Mouse (Mus musculus) limb, embryonic 11.5 days (tissue): ENCODE results near the gene Slc3a2. TPM values are rescaled to one million over a fixed set of nuclear protein-coding genes. Genes with fewer than 3 reads are reported as not detected.
"Not testable (repeated sequence)": the region's sequence is repeated elsewhere in the genome, so short reads cannot be mapped to it uniquely, and the experiment has no call there.

ENCODE experiments used
- ATAC-seq: fragments of 200-750 bp; cut with Nextera tagmentation; 2 replicates; pipeline ENCODE4 v1.8.0; 2017; ENCODE audit warnings: low read depth; ENCODE audit not compliant: insufficient number of reproducible peaks, low FRiP score, low TSS enrichment
- DNase-seq: peaks from one replicate; pipeline ENCODE4 v3.0.0-alpha.2; 2015; ENCODE audit warnings: low spot score
- H3K27ac ChIP-seq: fragments of 300-500 bp; sonication (generic); replicated peaks from 2 replicates; pipeline ENCODE4 v1.5.1; 2014; ENCODE audit warnings: low read depth, mild to moderate bottlenecking, low read length
- H3K27me3 ChIP-seq: fragments of 300-500 bp; sonication (generic); 2 replicates; pipeline ENCODE4 v1.6.1; 2014; ENCODE audit warnings: mild to moderate bottlenecking, low read length, mixed read lengths; ENCODE audit not compliant: control insufficient read depth, insufficient read depth
- H3K36me3 ChIP-seq: fragments of 300-500 bp; sonication (generic); 2 replicates; pipeline ENCODE4 v1.6.1; 2014; ENCODE audit warnings: mild to moderate bottlenecking, low read length, moderate library complexity, mixed read lengths; ENCODE audit not compliant: control insufficient read depth, insufficient read depth
- H3K4me1 ChIP-seq: fragments of 300-500 bp; sonication (generic); 2 replicates; pipeline ENCODE4 v1.6.1; 2014; ENCODE audit warnings: low read length, mixed read lengths; ENCODE audit not compliant: control insufficient read depth, insufficient read depth
- H3K4me2 ChIP-seq: fragments of 300-500 bp; sonication (generic); 2 replicates; pipeline ENCODE4 v1.6.1; 2014; ENCODE audit warnings: low read depth, mild to moderate bottlenecking, moderate library complexity; ENCODE audit not compliant: severe bottlenecking
- H3K4me3 ChIP-seq: fragments of 300-500 bp; sonication (generic); 2 replicates; pipeline ENCODE4 v1.5.1; 2014; ENCODE audit warnings: low read depth, low read length
- H3K9ac ChIP-seq: fragments of 300-500 bp; sonication (generic); 2 replicates; pipeline ENCODE4 v1.6.1; 2014; ENCODE audit warnings: mild to moderate bottlenecking, low read length
- H3K9me3 ChIP-seq: fragments of 300-500 bp; sonication (generic); 2 replicates; pipeline ENCODE4 v1.6.1; 2016; ENCODE audit warnings: low read length; ENCODE audit not compliant: control insufficient read depth
- WGBS: fragments of 180-500 bp; shearing (Covaris S2); extraction: QIAGEN DNeasy Blood & Tissue Kit; methylation state at CpG from one replicate; pipeline ENCODE4 v1.1.7; 2014; 5-methylcytosine and 5-hydroxymethylcytosine counted together
- polyA plus RNA-seq: library from polyadenylated mRNA; unstranded; fragments of >200 nt; fragmentation: Nextera tagmentation; extraction: Ambion mirVana; gene quantifications from 2 replicates; pipeline ENCODE4 v1.2.1, GENCODE M21; 2014

Gene Slc3a2
- polyA plus RNA-seq, 1 experiment from 2014 or later = 114 TPM

- 5% methylated on average over 2 of the region's 2 CpGs for WGBS
- Histone ChIP-seq H3K27ac (peak overlapping the region; percentile 79), H3K9me3 (no peaks in the 10 kb centered on the region), H3K9ac (peak overlapping the region; percentile 91), H3K4me2 (peak overlapping the region; percentile 91), H3K4me1 (peaks cover 8% of the 10 kb centered on the region; the same call in 1 of the 2 replicates), H3K36me3 (peaks cover 17% of the 10 kb centered on the region), H3K27me3 (no peaks in the 10 kb centered on the region), H3K4me3 (peak overlapping the region; percentile 76)
- ATAC-seq (no peak), DNase-seq (no peak)
Observed at GRCm38 (mm10) chr19:8724392-8724791, 1.2 kb upstream of the Slc3a2 start.

GRCm38 (mm10) chr19:8723574-8724346, 591 bp upstream of the Slc3a2 start:
- Histone ChIP-seq H3K27me3 (no peaks in the 10 kb centered on the region), H3K27ac (peak overlapping the region; percentile 79), H3K4me3 (peak overlapping the region; percentile 76), H3K4me1 (peaks cover 8% of the 10 kb centered on the region; the same call in 1 of the 2 replicates), H3K36me3 (peaks cover 17% of the 10 kb centered on the region), H3K9me3 (no peaks in the 10 kb centered on the region), H3K9ac (peak overlapping the region; percentile 91), H3K4me2 (peak overlapping the region; percentile 91)
- peak; percentile 53 for DNase-seq
- WGBS = under 1% methylated on average over 20 of the region's 20 CpGs
- no peak for ATAC-seq

- DNase-seq (no peak), ATAC-seq (peak; percentile 13; the same call in 1 of the 2 replicates)
- peaks cover 17% of the 10 kb centered on the region for H3K36me3 ChIP-seq
- H3K27me3 ChIP-seq = no peaks in the 10 kb centered on the region
- peak overlapping the region; percentile 54 for H3K4me2 ChIP-seq
- peaks cover 8% of the 10 kb centered on the region; the same call in 1 of the 2 replicates for H3K4me1 ChIP-seq
- peak overlapping the region; percentile 91 for H3K9ac ChIP-seq
- H3K9me3 ChIP-seq = no peaks in the 10 kb centered on the region
- peak overlapping the region; percentile 90; the same call in 1 of the 2 replicates for H3K27ac ChIP-seq
- WGBS = 3% methylated on average over 5 of the region's 5 CpGs
- peak overlapping the region; percentile 76 for H3K4me3 ChIP-seq
Observed at GRCm38 (mm10) chr19:8722559-8722906, 636 bp downstream of the Slc3a2 start.

- H3K4me3 ChIP-seq = peak overlapping the region; percentile 76
- peak overlapping the region; percentile 91; the same call in 1 of the 2 replicates for H3K9ac ChIP-seq
- H3K36me3 ChIP-seq = peaks cover 17% of the 10 kb centered on the region
- H3K4me1 ChIP-seq = peaks cover 8% of the 10 kb centered on the region; the same call in 1 of the 2 replicates
- no peaks in the 10 kb centered on the region for H3K9me3 ChIP-seq
- 58% methylated on average over 4 of the region's 4 CpGs for WGBS
- peak overlapping the region; percentile 54 for H3K4me2 ChIP-seq
- no peak overlapping the region for H3K27ac ChIP-seq
- ATAC-seq = no peak
- H3K27me3 ChIP-seq = no peaks in the 10 kb centered on the region
- no peak for DNase-seq
Observed at GRCm38 (mm10) chr19:8722021-8722420, 1.1 kb downstream of the Slc3a2 start.

GRCm38 (mm10) chr19:8721378-8721777, 1.8 kb downstream of the Slc3a2 start:
- Histone ChIP-seq H3K4me1 (peaks cover 8% of the 10 kb centered on the region; the same call in 1 of the 2 replicates), H3K9me3 (no peaks in the 10 kb centered on the region), H3K36me3 (peaks cover 14% of the 10 kb centered on the region), H3K27me3 (no peaks in the 10 kb centered on the region), H3K27ac (no peak overlapping the region), H3K9ac (no peak overlapping the region), H3K4me2 (no peak overlapping the region), H3K4me3 (no peak overlapping the region)
- WGBS = 82% methylated on average over 1 of the region's 1 CpGs
- no peak for ATAC-seq
- DNase-seq = no peak

- not testable (repeated sequence) for H3K4me1 ChIP-seq, H3K36me3 ChIP-seq, H3K4me2 ChIP-seq, DNase-seq, H3K9me3 ChIP-seq, ATAC-seq, H3K9ac ChIP-seq, H3K27me3 ChIP-seq, H3K27ac ChIP-seq, H3K4me3 ChIP-seq
Observed at GRCm38 (mm10) chr19:8719037-8719436, 4.1 kb downstream of the Slc3a2 start.

GRCm38 (mm10) chr19:8718357-8718756, 4.8 kb downstream of the Slc3a2 start:
- no peaks in the 10 kb centered on the region for H3K4me1 ChIP-seq
- no peak overlapping the region for H3K4me2 ChIP-seq
- 68% methylated on average over 3 of the region's 3 CpGs for WGBS
- H3K27me3 ChIP-seq = no peaks in the 10 kb centered on the region
- peak; percentile 68 for DNase-seq
- ATAC-seq = no peak
- no peaks in the 10 kb centered on the region for H3K9me3 ChIP-seq
- H3K4me3 ChIP-seq = no peak overlapping the region
- no peak overlapping the region for H3K9ac ChIP-seq
- H3K36me3 ChIP-seq = no peaks in the 10 kb centered on the region
- no peak overlapping the region for H3K27ac ChIP-seq

GRCm38 (mm10) chr19:8716767-8717475, 6.2 kb downstream of the Slc3a2 start:
- no peak overlapping the region for H3K27ac ChIP-seq
- H3K9me3 ChIP-seq = no peaks in the 10 kb centered on the region
- ATAC-seq = no peak
- 78% methylated on average over 8 of the region's 10 CpGs for WGBS
- H3K36me3 ChIP-seq = 0 out of 2 replicates have a peak, but pooled peaks cover under 1% of the 10 kb centered on the region
- peaks cover 5% of the 10 kb centered on the region for H3K4me1 ChIP-seq
- DNase-seq = no peak
- H3K27me3 ChIP-seq = no peaks in the 10 kb centered on the region
- no peak overlapping the region for H3K4me2 ChIP-seq
- H3K4me3 ChIP-seq = no peak overlapping the region
- no peak overlapping the region for H3K9ac ChIP-seq
